Mouse (Mus musculus): ENCODE data around the gene Pcbd2. TPM values are rescaled to one million over a fixed set of nuclear protein-coding genes. Genes with fewer than 3 reads are reported as not detected.
"Not testable (repeated sequence)": the region's sequence is repeated elsewhere in the genome, so short reads cannot be mapped to it uniquely, and the experiment has no call there.

Pcbd2 gene
- polyA plus RNA-seq, 1 experiment from 2014 or later, result 16.3 TPM

- Histone ChIP-seq H3K36me3 (ENCODE audit: control insufficient read depth, insufficient read depth) (peaks cover 17% of the 10 kb centered on the region), H3K4me1 (replicated peaks; ENCODE audit: control insufficient read depth, insufficient read depth, low read length) (peaks cover 22% of the 10 kb centered on the region)
- ATAC-seq; H3K9me3 ChIP-seq (ENCODE audit: control insufficient read depth, low read length); H3K27ac ChIP-seq (ENCODE audit: low read length); H3K4me3 ChIP-seq (replicated peaks; ENCODE audit: low read length); H3K4me2 ChIP-seq (ENCODE audit: low read length); H3K9ac ChIP-seq (replicated peaks; ENCODE audit: low read depth, low read length); H3K27me3 ChIP-seq (replicated peaks; ENCODE audit: control insufficient read depth, insufficient read depth, low read length): not testable (repeated sequence)
- WGBS, result no CpG with 5 or more reads among the region's 3 CpGs
Measured at GRCm38 (mm10) chr13:55695989-55696388, 31.2 kb upstream of the Pcbd2 start.

- Histone ChIP-seq H3K4me3 (replicated peaks; ENCODE audit: low read length) (no peak overlapping the region), H3K27me3 (replicated peaks; ENCODE audit: control insufficient read depth, insufficient read depth, low read length) (no peaks in the 10 kb centered on the region), H3K4me2 (ENCODE audit: low read length) (no peak overlapping the region), H3K36me3 (ENCODE audit: control insufficient read depth, insufficient read depth) (peaks cover 16% of the 10 kb centered on the region), H3K9me3 (ENCODE audit: control insufficient read depth, low read length) (no peaks in the 10 kb centered on the region), H3K9ac (replicated peaks; ENCODE audit: low read depth, low read length) (no peak overlapping the region), H3K27ac (ENCODE audit: low read length) (no peak overlapping the region), H3K4me1 (replicated peaks; ENCODE audit: control insufficient read depth, insufficient read depth, low read length) (no peaks in the 10 kb centered on the region)
- no peak for ATAC-seq
- 87% methylated on average over 4 of the region's 4 CpGs for WGBS
Measured at GRCm38 (mm10) chr13:55704301-55704700, 22.9 kb upstream of the Pcbd2 start.

GRCm38 (mm10) chr13:55712846-55713245 is 14.3 kb upstream of the Pcbd2 start:
- Histone ChIP-seq H3K9ac (replicated peaks; ENCODE audit: low read depth, low read length) (no peak overlapping the region), H3K27me3 (replicated peaks; ENCODE audit: control insufficient read depth, insufficient read depth, low read length) (no peaks in the 10 kb centered on the region), H3K4me3 (replicated peaks; ENCODE audit: low read length) (no peak overlapping the region), H3K9me3 (ENCODE audit: control insufficient read depth, low read length) (no peaks in the 10 kb centered on the region), H3K4me2 (ENCODE audit: low read length) (no peak overlapping the region), H3K4me1 (replicated peaks; ENCODE audit: control insufficient read depth, insufficient read depth, low read length) (peaks cover 18% of the 10 kb centered on the region), H3K27ac (ENCODE audit: low read length) (no peak overlapping the region), H3K36me3 (ENCODE audit: control insufficient read depth, insufficient read depth) (no peaks in the 10 kb centered on the region)
- no peak for ATAC-seq
- WGBS, result 90% methylated on average over 3 of the region's 3 CpGs

GRCm38 (mm10) chr13:55714501-55715166 is 12.5 kb upstream of the Pcbd2 start, which contains the start of gene Txndc15:
Txndc15 (plus strand) TSS chr13:55714650.
- H3K27ac ChIP-seq (ENCODE audit: low read length), result peak within 1 kb of the TSS; percentile 93
- peak; percentile 96 for ATAC-seq
- under 1% methylated on average over 49 of the region's 63 CpGs for WGBS
- no peaks in the 10 kb centered on the region for H3K9me3 ChIP-seq (ENCODE audit: control insufficient read depth, low read length)
- peak within 1 kb of the TSS; percentile 96 for H3K9ac ChIP-seq (replicated peaks; ENCODE audit: low read depth, low read length)
- H3K4me2 ChIP-seq (ENCODE audit: low read length), result peak within 1 kb of the TSS; percentile 64
- peak within 1 kb of the TSS; percentile 91 for H3K4me3 ChIP-seq (replicated peaks; ENCODE audit: low read length)
- peaks cover 20% of the 10 kb centered on the region for H3K4me1 ChIP-seq (replicated peaks; ENCODE audit: control insufficient read depth, insufficient read depth, low read length)
- H3K36me3 ChIP-seq (ENCODE audit: control insufficient read depth, insufficient read depth), result peaks cover 3% of the 10 kb centered on the region; the same call in 1 of the 2 replicates
- no peaks in the 10 kb centered on the region for H3K27me3 ChIP-seq (replicated peaks; ENCODE audit: control insufficient read depth, insufficient read depth, low read length)

GRCm38 (mm10) chr13:55715167-55715512 is 12.0 kb upstream of the Pcbd2 start:
- Histone ChIP-seq H3K9ac (replicated peaks; ENCODE audit: low read depth, low read length) (peak overlapping the region; percentile 96), H3K4me3 (replicated peaks; ENCODE audit: low read length) (peak overlapping the region; percentile 91), H3K4me1 (replicated peaks; ENCODE audit: control insufficient read depth, insufficient read depth, low read length) (peaks cover 20% of the 10 kb centered on the region), H3K4me2 (ENCODE audit: low read length) (peak overlapping the region; percentile 64), H3K27me3 (replicated peaks; ENCODE audit: control insufficient read depth, insufficient read depth, low read length) (no peaks in the 10 kb centered on the region), H3K27ac (ENCODE audit: low read length) (peak overlapping the region; percentile 93), H3K9me3 (ENCODE audit: control insufficient read depth, low read length) (no peaks in the 10 kb centered on the region), H3K36me3 (ENCODE audit: control insufficient read depth, insufficient read depth) (peaks cover 6% of the 10 kb centered on the region)
- 8% methylated on average over 5 of the region's 5 CpGs for WGBS
- peak; percentile 24 for ATAC-seq

- H3K4me1 ChIP-seq (replicated peaks; ENCODE audit: control insufficient read depth, insufficient read depth, low read length), result peaks cover 20% of the 10 kb centered on the region
- H3K9ac ChIP-seq (replicated peaks; ENCODE audit: low read depth, low read length), result peak overlapping the region; percentile 37; the same call in 1 of the 2 replicates
- no peak overlapping the region; the same call in 1 of the 2 replicates for H3K4me3 ChIP-seq (replicated peaks; ENCODE audit: low read length)
- no peaks in the 10 kb centered on the region for H3K27me3 ChIP-seq (replicated peaks; ENCODE audit: control insufficient read depth, insufficient read depth, low read length)
- no peak overlapping the region for H3K27ac ChIP-seq (ENCODE audit: low read length)
- H3K9me3 ChIP-seq (ENCODE audit: control insufficient read depth, low read length), result no peaks in the 10 kb centered on the region
- 89% methylated on average over 7 of the region's 7 CpGs for WGBS
- peaks cover 10% of the 10 kb centered on the region for H3K36me3 ChIP-seq (ENCODE audit: control insufficient read depth, insufficient read depth)
- ATAC-seq, result no peak
- peak overlapping the region; percentile 64; the same call in 1 of the 2 replicates for H3K4me2 ChIP-seq (ENCODE audit: low read length)
Measured at GRCm38 (mm10) chr13:55715908-55716510, 11.2 kb upstream of the Pcbd2 start.

GRCm38 (mm10) chr13:55721516-55721915 is 5.7 kb upstream of the Pcbd2 start:
- Histone ChIP-seq H3K4me1 (replicated peaks; ENCODE audit: control insufficient read depth, insufficient read depth, low read length) (peaks cover 6% of the 10 kb centered on the region), H3K9ac (replicated peaks; ENCODE audit: low read depth, low read length) (no peak overlapping the region), H3K4me3 (replicated peaks; ENCODE audit: low read length) (no peak overlapping the region), H3K36me3 (ENCODE audit: control insufficient read depth, insufficient read depth) (peaks cover 22% of the 10 kb centered on the region), H3K4me2 (ENCODE audit: low read length) (no peak overlapping the region), H3K27me3 (replicated peaks; ENCODE audit: control insufficient read depth, insufficient read depth, low read length) (no peaks in the 10 kb centered on the region), H3K27ac (ENCODE audit: low read length) (no peak overlapping the region), H3K9me3 (ENCODE audit: control insufficient read depth, low read length) (no peaks in the 10 kb centered on the region)
- ATAC-seq, result no peak
- 68% methylated on average over 8 of the region's 8 CpGs for WGBS

GRCm38 (mm10) chr13:55721995-55722394 is 5.2 kb upstream of the Pcbd2 start:
- H3K36me3 ChIP-seq (ENCODE audit: control insufficient read depth, insufficient read depth), result peaks cover 22% of the 10 kb centered on the region
- WGBS, result 91% methylated on average over 2 of the region's 2 CpGs
- no peaks in the 10 kb centered on the region for H3K27me3 ChIP-seq (replicated peaks; ENCODE audit: control insufficient read depth, insufficient read depth, low read length)
- no peak for ATAC-seq
- no peak overlapping the region for H3K9ac ChIP-seq (replicated peaks; ENCODE audit: low read depth, low read length)
- 0 out of 2 replicates have a peak, but pooled peaks cover 4% of the 10 kb centered on the region for H3K4me1 ChIP-seq (replicated peaks; ENCODE audit: control insufficient read depth, insufficient read depth, low read length)
- no peak overlapping the region for H3K4me3 ChIP-seq (replicated peaks; ENCODE audit: low read length)
- no peak overlapping the region for H3K4me2 ChIP-seq (ENCODE audit: low read length)
- no peaks in the 10 kb centered on the region for H3K9me3 ChIP-seq (ENCODE audit: control insufficient read depth, low read length)
- no peak overlapping the region for H3K27ac ChIP-seq (ENCODE audit: low read length)

- WGBS, result 4% methylated on average over 4 of the region's 4 CpGs
- H3K4me3 ChIP-seq (replicated peaks; ENCODE audit: low read length), result peak overlapping the region; percentile 66
- H3K9ac ChIP-seq (replicated peaks; ENCODE audit: low read depth, low read length), result peak overlapping the region; percentile 74
- no peaks in the 10 kb centered on the region for H3K9me3 ChIP-seq (ENCODE audit: control insufficient read depth, low read length)
- peaks cover 9% of the 10 kb centered on the region; the same call in 1 of the 2 replicates for H3K36me3 ChIP-seq (ENCODE audit: control insufficient read depth, insufficient read depth)
- no peak for ATAC-seq
- H3K4me1 ChIP-seq (replicated peaks; ENCODE audit: control insufficient read depth, insufficient read depth, low read length), result peaks cover 4% of the 10 kb centered on the region; the same call in 1 of the 2 replicates
- peak overlapping the region; percentile 95 for H3K27ac ChIP-seq (ENCODE audit: low read length)
- no peaks in the 10 kb centered on the region for H3K27me3 ChIP-seq (replicated peaks; ENCODE audit: control insufficient read depth, insufficient read depth, low read length)
- peak overlapping the region; percentile 74 for H3K4me2 ChIP-seq (ENCODE audit: low read length)
Measured at GRCm38 (mm10) chr13:55726598-55727119, 509 bp upstream of the Pcbd2 start.

Measured in forebrain, embryonic 16.5 days (tissue).